Mouse (Mus musculus): ENCODE data around the gene Yod1.

GRCm38 (mm10) chr1:130729153-130729552 is 12.0 kb downstream of the Yod1 start, which contains the start of gene Pfkfb2:
- TF ChIP-seq CTCF (IDR thresholded peaks at IDR 0.05; ENCODE audit: extremely low read depth, insufficient read length, insufficient replicate concordance, low read depth, low read length), result no peak
- no peak for TF ChIP-seq POLR2A (IDR thresholded peaks at IDR 0.05; ENCODE audit: low read depth, low read length)
